Mouse (Mus musculus): ENCODE results near the gene Ifngr2.

The Ifngr2 gene

DNA sequence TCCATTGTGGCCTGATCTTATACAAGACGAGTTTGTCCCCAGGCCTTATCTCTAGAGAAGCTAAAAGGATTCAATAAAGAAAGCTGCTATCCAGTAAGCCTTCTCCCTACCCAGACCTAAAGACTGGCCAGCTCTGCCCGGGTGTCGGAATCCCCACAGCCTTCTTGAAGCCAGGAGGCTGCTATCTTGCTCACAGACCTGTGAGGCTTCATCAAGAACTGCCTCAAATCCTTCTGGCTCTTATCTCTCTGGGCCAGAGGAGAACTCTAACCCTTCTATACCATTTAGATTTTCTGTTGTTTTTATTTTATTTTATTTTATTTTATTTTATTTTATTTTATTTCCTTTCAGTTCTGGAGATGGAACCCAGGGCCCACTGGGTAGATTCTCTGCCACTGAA is 9.8 kb upstream of the Ifngr2 start:
- no peak for DNase-seq

DNA sequence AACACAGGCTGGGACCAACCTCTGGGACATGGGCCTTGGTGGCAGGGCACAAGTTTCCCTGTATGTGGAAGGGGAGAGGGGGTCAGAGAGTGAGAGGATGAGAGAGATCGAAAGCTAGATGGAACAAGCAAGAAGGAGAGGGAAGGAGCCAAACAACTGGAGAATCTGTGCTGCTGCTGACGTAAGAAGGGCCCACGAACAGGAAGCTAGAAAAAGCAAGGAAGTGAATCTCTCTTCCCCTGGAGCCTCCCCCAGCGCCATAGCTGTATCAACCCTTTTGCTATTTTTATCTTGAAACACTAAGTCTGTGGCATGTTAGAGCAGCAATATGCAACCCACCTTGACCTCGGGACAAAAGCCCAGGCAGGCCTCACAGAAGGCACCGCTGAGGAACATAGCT is 8.8 kb upstream of the Ifngr2 start:
- DNase-seq, result no peak

DNA sequence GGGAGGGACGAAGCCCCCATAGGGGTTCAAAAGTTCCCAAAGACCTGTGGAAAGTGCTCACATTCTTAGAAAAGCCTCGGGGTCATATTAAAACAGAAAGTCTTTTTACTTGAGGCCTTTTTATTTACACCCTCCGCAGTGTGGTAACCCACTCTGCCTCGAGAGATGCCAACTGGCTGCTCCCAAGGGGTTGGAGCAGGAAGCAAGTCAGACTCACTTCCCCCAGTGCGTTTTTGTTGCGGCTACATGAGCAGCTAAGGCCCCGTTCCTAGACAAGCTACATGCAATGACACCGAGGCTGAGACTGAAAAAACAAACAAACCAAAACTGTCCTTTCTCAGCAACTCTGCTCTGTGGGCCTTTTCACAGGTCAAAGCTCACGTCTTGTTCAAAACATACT is 8.4 kb upstream of the Ifngr2 start:
- no peak for DNase-seq

DNA sequence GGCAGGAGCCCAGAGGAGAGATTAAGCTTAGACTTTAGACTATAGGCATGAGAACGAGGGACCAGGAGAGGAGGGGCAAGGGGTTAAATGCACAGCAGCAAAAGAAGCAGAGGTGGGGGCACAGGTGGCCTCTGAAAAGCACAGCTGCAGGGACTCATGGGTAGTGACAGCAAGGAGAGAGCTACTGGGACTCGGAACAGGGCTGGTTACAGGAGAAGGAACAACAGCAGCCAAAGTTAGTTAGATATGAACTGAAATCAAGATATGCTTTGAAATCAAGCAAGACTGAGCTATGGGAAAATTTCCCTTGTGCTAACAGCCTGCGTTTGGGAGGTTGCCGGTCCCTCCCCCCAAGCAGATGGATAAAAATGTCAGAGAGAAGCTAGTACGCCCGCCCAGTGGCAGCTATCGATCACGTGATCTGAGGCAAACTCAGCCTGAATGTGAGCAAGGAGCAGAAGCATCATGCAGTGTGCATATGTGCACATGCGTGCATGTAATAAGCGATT is 5.2 kb upstream of the Ifngr2 start:
- DNase-seq, result no peak

DNA sequence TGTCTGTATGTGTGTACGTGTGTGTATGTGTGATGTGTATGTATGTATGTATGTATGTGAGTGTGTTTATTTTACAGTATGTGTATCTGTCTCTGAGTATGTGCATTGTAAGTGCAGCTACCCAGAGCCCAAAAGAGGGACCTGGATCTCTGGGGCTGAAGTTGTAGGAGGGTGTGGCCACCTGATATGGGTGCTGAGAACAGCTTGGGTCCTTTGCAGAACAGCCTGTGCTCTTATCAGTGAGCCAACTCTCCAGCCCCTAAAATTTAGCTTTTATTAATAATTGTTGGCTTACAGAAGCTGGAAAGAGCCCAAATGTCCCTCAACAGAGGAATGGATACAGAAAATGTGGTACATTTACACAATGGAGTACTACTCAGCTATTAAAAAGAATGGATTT is 3.3 kb upstream of the Ifngr2 start:
- no peak for DNase-seq

DNA sequence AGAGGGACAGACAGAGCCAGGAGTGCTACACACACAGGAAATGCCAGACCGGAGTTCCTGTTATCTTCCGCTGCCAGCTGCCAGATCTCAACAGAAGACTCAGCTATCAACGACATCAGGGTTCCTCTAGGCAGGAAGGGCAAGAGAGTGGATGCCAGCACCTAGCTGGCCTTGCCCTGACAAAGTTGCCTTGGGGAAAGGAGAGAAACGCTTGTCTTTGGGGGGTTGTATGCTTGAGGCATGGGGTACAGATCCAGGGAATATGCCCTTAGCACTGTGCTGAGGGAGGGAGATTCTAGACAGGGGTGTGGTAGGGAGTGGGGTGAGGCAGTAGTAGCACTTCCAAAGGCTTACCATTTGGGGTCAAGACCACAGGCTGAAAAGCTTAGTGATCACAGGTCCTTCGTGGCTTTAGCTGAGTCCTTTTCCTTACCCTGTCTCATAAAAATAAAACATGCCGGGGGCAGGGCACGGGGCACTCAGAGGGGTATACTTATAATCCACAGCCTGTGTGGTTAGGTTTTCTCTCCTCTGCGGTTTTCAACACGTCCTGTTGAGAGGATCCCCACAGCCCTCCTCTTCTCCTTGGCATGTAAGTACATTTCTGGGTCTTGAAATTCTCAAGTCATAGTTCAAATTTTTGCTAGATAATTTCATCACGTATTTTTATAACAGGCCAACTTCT is 1.1 kb upstream of the Ifngr2 start:
- peak; percentile 44 for DNase-seq

DNA sequence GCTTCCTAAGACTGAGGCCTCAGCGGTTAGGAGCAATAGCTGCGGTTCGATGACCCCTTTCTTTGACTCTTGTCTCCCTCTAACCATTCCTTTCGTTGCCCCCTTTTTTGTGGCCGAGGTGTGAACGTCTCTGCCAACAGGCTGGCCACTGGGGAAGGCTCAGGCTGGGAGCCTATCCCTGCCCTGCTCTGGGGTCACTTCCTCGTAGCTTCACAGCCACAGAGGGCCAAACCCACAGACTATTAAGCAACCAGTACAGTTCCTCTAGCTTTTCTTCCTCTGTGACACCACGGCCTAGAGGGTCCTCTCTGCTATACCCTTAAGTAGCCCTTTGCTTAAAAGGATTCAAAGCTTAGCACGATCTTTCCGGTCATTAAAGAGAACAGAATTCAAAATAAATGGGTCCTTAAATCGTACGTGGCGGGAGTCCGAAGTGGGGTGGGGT is 459 bp upstream of the Ifngr2 start:
- DNase-seq, result peak; percentile 43

DNA sequence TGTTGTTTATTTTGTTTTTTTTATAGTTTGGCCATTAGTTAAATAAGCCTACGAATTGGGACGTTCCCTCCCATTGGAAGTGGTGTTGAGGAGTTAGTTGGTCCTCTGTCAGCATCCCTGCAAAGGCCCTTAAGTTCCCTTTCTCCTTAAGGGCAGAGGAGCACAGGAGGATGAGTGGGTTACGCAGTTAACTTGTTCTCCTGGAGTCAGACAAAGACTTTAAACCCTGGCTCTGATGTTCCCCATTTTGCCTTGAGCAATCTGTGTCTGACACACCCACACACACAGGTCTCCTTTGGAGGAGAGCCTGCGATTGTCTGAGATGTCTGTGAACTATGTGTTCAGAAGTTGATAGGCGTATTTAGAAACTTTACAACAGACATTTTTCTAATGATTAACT is 1.1 kb downstream of the Ifngr2 start:
- DNase-seq, result peak; percentile 28

DNA sequence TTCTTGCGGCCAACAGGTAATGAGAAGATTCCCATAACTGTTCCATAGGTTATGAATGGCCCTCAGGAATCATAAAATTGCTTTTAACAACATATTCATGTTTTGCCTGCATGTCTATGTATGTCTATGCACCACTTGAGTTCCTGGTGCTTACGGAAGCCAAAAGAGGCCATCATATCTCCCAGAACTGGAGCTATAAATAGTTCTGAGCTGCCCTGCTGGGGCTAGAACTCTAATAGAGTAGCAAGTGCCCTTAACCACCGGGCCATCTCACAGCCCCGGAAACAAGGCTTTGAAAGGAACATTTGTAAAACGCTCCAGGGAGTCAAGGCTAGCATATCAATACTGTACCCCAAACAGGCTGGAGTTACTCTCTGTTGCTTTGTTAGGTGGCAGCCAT is 1.7 kb downstream of the Ifngr2 start:
- no peak for DNase-seq

DNA sequence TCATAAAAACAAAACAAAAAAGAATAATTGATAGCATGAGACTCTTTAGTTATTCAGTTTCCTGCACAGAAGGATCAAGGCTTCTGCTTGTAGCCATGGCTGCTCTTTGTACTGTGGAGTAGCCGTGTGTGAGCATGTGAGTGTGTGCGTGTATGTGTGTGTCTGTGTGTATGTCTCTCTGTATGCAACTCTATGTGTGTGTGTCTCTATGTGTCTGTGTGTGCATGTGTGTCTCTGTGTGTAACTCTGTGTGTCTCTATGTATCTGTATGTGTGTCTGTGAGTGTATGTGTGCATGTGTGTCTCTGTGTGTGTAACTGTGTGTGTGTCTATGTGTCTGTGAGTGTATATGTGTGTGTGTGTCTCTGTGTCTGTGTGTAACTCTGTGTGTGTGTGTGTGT is 2.1 kb downstream of the Ifngr2 start:
- DNase-seq, result no peak

DNA sequence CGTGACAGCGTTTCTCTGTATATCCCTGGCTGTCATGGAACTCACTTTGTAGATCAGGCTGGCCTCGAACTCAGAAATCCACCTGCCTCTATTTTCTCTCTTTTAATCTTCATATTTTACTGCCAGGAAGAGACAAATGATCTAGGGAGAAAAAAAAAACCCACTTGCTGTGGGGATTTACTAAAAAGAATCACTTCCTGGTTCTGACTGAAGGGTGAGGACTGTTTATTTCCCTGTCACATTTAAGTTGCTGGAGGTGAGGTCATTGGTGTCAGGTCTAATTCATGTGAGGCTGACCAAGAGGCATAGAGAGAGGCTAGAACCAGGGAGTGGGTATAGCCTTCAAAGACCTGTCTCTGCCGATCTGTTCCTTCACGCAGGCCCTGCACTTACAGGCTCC is 2.7 kb downstream of the Ifngr2 start:
- no peak for DNase-seq

DNA sequence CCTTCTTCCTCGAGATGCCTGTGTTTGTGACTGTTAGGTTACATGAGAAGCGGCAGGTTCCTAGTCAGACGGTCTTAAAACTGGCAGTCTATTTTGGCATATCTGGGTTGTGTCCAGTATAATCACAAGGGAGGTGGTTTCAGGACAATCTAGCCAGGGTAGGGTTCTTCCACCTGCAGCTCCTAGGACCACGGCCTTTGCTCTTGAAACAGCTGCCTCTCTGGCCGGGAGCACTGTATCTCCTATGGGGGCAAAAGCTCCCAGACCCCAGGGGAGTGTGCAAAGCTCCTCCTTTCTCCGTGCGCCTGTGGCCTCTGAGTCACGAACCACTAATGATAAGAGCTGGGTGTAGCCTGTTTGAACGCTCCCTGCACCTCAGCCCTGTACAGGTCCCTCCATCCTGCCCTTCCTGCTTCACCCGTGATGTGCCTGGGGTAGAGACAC is 4.2 kb downstream of the Ifngr2 start:
- DNase-seq, result no peak

DNA sequence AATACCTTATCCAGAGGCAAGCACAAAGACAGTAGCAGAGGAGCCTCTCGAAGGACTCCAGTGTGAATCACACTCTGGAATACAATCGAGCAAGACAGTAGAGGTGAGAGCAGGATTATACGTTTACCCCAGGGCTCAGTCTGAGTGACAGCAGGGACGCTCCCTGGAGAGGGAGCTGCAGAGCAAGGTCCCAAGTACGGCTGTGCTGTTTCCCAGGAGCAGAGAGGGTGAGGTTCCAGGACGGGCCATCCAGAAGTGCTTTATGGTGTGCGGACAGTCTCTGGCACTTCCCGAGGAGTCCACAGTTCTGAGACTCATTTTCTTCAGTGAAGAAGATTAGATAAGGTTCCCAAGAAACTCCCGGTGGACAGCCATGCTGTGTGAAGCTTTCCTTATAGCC is 5.2 kb downstream of the Ifngr2 start:
- no peak for DNase-seq

DNA sequence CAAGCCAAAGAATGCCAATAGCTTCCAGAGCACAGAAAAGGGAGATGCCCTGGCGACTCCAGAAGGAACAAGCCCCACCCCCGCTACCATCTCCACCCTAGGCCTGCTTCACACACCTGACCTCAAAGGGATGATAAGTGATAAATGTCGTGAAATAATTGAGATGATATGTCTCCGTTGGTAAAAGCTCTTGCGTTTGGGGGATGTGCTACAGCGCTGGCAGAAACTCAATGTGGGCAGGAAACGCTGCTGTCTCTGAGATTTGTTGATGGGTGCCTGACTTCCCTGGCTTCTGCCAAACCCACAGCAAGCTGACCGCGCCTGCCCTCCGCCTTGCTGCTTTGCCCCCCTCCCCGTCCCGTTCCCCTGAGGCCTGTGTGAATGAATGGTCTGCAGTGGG is 6.8 kb downstream of the Ifngr2 start:
- DNase-seq, result peak; percentile 65

DNA sequence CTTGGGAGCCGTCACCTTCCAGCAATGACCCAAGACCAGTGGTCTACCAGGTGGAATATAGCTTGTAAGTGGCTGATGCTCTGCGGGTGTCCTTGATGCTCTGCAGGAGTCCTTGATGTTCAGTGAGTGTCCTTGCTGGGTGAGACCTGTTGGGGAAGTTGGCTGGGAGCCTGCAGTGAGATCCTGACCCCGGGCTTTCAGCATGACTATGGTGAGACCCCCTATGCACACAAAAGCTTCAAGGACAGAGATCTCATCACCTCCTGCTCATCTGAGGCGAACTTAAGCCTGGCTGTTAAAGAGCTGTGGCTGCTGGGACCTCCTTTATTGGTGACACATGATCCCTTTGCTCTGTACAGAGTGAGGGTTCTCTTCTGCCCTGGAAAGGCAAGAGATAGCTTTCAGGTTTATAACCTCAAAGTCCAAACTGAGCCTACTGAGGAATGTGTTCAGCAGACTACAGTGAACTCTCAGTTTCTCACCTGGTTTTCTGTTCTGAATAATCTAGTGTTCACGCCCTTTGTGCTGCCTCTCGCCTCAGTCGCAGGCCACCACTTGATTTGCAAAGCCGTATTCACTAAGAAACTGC is 8.2 kb downstream of the Ifngr2 start:
- no peak for DNase-seq

DNA sequence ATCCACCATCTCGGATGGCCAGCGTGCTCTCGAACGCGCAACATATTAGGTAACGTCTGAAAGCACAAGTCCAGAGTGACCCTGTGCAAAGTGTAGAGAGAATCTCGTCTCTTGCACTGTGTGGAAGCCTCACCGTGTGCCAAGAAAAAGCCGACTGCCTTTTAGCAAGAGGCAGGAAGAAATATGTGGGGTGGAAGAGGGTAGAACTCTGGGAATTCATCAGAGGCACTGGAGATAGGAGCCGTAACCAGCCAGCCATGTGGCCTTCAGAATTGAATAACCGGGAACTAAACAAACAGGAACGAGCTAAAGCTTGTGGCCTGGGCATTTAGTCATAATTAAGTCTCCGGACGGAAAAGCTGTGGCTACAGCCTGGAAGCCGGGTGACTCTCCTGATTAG is 9.8 kb downstream of the Ifngr2 start:
- DNase-seq, result no peak

DNA sequence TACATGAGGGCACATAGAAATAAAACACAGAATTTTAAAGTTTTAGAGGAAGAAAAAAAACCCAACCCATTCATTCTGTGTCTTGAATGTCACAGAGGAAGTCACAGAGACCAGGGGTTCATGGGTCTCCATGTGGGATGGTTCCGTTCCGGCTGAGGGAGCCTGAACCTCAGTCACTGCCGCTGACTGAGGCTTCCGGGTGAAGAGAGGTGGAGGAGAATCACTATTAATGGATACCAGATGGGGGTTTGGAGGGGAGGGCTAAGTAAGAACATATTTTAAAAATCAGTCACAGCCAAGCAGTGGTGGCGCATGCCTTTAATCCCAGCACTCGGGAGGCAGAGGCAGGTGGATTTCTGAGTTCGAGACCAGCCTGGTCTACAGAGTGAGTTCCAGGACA is 10.3 kb downstream of the Ifngr2 start:
- DNase-seq, result peak; percentile 32

DNA sequence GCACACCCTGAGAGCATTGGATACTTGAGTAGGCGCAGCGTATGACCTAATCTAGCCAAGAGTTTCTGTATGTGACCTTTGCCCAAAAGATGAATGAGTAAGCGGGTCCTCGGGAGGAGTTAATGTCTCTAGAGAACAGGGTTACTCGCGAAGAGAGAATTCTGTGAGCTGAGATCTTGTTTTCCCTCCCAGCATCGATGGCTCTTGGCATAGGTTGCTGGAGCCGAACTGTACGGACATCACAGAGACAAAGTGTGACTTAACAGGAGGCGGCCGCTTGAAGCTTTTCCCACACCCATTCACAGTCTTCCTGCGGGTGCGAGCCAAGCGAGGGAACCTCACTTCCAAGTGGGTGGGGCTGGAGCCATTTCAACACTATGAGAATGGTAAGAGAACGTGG is 10.8 kb downstream of the Ifngr2 start:
- DNase-seq, result peak; percentile 44

DNA sequence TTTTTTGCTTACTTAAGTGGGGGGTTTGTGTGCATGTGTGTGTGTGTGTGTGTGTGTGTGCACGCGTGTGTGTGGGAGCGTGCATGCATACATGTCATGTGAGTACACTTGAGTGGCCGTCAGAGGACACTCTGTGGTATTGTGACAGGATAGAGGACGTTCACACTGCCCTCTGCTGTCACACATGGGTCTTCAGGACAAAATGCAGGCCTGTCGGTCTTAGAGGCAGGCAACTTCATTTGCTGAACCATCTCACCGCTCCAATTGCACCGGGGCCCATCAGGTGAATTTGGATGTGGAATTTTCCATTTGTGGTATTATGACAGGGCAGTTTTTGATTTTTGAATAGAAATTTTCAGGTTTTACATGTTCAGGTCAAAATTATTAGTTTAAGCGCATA is 14.2 kb downstream of the Ifngr2 start:
- DNase-seq, result peak; percentile 45

DNA sequence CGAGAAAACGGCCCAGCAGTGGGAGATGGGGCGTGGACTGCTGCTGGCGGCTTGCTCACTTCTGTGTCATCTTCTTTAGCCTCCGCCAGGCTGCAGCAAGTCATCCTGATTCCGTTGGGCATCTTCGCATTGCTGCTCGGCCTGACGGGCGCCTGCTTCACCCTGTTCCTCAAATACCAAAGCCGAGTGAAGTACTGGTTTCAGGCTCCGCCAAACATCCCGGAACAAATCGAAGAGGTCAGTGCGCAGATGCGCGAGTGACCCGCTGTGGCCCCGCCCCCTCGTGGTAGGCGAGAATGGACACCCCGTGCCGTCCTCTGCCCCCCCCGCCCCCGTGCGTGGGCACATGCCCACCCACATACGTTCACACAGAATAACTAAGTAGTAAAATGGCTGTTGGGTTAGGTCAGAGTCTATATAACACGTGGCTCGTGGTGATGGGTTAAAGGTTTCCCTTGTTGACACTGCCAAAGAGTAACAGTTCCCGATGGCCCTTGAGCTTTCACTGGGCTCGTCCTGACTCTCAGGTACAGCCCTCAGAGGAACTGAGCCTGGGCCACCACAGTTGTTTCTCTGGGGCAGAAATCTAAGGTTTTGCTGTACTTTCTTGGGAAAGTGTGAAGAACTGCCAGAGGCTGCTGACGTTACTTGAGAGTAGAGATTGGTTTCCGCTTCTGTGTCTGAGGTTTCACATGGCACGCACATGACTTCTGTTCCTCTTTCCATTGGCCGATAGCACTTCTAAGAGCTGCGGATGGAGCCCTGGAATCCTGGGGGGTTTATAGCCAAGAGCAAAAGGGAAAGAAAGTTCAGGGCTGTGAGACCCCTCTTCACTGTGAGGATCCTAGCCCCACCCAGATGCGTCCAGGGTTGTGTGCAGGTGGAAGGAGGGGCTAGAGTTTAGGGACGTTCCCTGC is 14.9 kb downstream of the Ifngr2 start:
- DNase-seq, result no peak

DNA sequence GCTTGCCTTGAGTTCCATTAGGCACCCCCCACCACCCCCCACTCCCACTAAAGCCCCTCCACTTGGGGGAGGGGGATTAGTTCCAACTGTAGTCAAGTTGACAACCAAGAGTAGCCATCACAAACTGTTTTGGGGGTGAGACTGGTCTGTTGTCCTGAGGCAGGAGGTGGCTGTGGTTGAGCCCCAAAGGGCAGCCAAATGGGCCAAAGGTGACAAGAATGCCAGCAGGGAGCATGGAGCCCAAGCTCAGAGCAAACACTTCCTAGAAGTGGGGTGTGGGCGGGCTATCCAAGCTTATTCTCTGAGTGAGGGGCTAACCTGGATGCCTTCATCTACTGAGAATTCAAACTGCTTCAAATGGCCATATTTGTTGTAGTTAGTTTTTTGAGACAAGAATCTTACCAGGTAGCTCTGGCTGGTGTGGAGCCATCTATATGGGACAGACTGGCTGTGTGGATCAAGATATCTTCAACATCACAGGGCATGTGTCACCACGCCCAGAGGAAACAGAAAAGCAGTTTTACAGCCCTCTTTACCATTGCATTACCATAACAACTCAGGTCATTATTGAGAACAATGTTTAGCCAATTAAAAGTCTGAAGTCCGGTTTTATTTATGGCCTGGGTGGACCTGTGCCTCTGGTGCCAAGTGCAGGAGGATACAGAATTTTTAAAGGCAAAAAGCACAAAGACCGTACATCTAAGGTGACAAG is 17.9 kb downstream of the Ifngr2 start:
- peak; percentile 32 for DNase-seq

DNA sequence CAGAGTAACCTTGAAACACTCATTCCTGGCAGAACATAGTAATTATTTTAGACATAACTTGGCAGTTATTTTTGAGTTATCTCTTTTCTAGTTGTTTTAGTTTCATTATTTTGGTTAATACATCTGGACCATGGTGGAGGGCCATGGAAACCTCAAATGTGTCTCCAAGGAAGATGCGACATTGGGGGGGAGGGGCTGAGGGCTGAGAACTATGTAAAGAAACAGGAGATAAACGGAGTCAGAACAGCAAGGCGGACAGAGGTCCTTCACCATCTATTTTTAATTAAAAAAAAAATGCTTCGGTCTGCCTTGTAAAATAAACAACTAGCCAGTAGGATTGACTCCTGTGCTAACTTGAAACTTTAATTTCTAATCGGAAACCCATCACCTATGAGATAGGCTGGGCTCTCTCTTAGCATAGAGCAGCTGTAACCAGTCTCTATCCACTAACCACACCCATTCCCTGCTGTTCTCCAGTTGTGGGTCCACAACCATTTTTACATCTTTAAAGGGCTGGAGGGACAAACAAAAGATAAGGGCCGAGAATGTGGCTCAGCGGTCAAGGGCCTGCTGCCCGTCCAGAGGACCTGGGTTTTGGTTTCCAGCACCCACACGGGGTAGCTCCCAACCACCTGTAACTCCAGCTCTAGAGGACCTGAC is 18.6 kb downstream of the Ifngr2 start:
- DNase-seq, result no peak

DNA sequence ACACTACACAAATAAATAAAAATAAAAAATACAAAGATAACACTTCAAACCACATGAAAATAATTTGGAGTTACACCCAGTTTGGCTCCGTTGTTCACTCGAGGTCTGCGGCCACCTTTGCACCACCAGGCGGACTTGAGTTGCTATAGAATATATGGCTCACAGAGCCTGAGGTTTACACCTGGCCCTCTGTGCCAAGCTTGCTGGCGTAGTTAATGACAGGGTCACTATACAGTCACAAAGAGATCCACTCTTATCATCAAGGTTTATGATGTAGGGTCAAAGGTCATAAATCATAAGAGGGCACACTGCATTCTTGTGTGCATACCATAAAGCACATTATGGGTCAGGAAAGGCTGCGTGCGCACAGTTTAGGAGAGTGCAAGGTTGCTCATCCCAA is 19.1 kb downstream of the Ifngr2 start:
- no peak for DNase-seq
